Mouse (Mus musculus) G1E (cell line): ENCODE data around the gene Tm9sf3.

Source experiments
- CTCF ChIP-seq: IDR thresholded peaks from 2 replicates; pipeline ENCODE4 v1.5.1; 2012; ENCODE audit warnings: low read depth, low read length, inconsistent platforms, mixed read lengths
- POLR2AphosphoS5 ChIP-seq: IDR thresholded peaks from 2 replicates; pipeline ENCODE4 v1.6.1; 2012; ENCODE audit warnings: low read depth, low read length, inconsistent platforms; ENCODE audit not compliant: insufficient replicate concordance
- TAL1 ChIP-seq: conservative IDR thresholded peaks from 2 replicates; pipeline ENCODE4 v1.6.1; 2012; ENCODE audit warnings: low read depth, low read length, inconsistent platforms, mixed read lengths

DNA sequence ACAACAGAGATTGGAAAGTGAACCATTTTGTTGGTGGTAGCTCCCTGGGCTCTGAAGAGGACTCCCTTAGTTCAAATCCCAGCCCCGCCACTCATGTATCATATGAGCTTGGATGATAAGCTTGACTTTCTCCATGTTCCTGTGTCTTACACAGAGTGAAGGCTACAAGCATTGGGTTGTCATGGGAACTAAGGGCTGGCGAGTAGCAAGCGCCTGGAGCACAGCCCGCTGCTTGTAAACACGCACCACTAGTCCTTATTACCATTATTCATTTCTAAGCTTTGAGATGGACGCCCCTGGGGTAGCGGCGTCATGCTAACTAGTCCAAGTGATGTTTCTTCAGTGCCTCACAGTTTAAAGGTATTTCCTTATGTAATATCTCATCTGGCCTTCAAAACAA is 35.6 kb upstream of the Tm9sf3 start:
- no peak for TF ChIP-seq CTCF
- no peak for TF ChIP-seq TAL1
- TF ChIP-seq POLR2AphosphoS5, result no peak
